Mouse (Mus musculus) forebrain, embryonic 10.5 days (tissue): ENCODE results near the gene Fbxl7. TPM values are rescaled to one million over a fixed set of nuclear protein-coding genes. Genes with fewer than 3 reads are reported as not detected.
A peak's percentile ranks its signal among the peaks of the same experiment; 100 is the strongest.

Experiments used
- DNase-seq: peaks from one replicate; pipeline ENCODE4 v3.0.0-alpha.2; 2017; ENCODE audit warnings: low spot score; ENCODE audit errors: extremely low spot score
- H3K27ac ChIP-seq: fragments of 300-500 bp; sonication (generic); 2 replicates; pipeline ENCODE4 v1.5.1; 2016; ENCODE audit warnings: mild to moderate bottlenecking
- H3K27me3 ChIP-seq: fragments of 300-500 bp; sonication (generic); 2 replicates; pipeline ENCODE4 v1.6.1; 2016; ENCODE audit warnings: mild to moderate bottlenecking; ENCODE audit not compliant: poor library complexity, severe bottlenecking
- H3K36me3 ChIP-seq: fragments of 300-500 bp; sonication (generic); replicated peaks from 2 replicates; pipeline ENCODE4 v1.6.1; 2016; ENCODE audit warnings: mild to moderate bottlenecking, moderate library complexity
- H3K4me1 ChIP-seq: fragments of 300-500 bp; sonication (generic); 2 replicates; pipeline ENCODE4 v1.6.1; 2016
- H3K4me3 ChIP-seq: fragments of 300-500 bp; sonication (generic); 2 replicates; pipeline ENCODE4 v1.5.1; 2016; ENCODE audit warnings: mild to moderate bottlenecking, moderate library complexity
- H3K9me3 ChIP-seq: fragments of 300-500 bp; sonication (generic); 2 replicates; pipeline ENCODE4 v1.6.1; 2016; ENCODE audit warnings: mild to moderate bottlenecking, moderate library complexity
- WGBS: fragments of 180-500 bp; shearing (Covaris S2); methylation state at CpG from one replicate; pipeline ENCODE4 v1.1.7; 2016; 5-methylcytosine and 5-hydroxymethylcytosine counted together
- polyA plus RNA-seq: library from polyadenylated mRNA; unstranded; fragments of >200 nt; fragmentation: Nextera tagmentation; extraction: Ambion mirVana; gene quantifications from 2 replicates; pipeline ENCODE4 v1.2.1, GENCODE M21; 2016

Fbxl7 gene
- 8.2 and 8.3 TPM in 2 replicates for polyA plus RNA-seq

DNA sequence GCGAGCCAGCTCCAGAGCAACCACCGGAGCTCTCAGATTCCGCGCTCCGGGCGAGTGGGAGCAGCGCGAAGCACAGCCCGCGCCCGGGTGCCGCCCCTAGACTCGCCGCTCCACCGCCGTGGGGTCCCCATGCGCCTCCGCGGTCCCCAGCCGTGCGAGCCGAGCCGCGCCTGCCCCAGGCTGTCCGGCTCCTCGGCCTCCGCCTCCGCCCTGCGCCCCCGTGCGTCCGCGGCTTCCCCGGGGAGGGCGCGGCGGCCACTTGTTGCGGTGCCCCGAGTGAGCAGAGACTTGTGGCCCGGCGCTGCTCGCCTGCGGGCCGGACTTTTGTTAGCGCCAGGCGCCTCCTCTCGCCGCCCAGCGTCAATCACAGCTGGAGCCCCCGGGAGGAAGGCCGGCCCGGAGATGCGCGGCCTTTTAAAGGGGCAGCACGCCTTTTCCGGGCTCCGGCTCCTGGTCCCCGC lies at the start of gene Fbxl7:
TSS of gene Fbxl7 (minus strand) at position 330 of the 461 bp plus-strand sequence.
- WGBS = under 1% methylated on average over 58 of the region's 58 CpGs
- Histone ChIP-seq H3K9me3 (no peaks in the 10 kb centered on the region), H3K4me1 (peaks cover 31% of the 10 kb centered on the region), H3K27me3 (peaks cover 10% of the 10 kb centered on the region), H3K4me3 (peak within 1 kb of the TSS; percentile 77), H3K27ac (peak within 1 kb of the TSS; percentile 95), H3K36me3 (no peaks in the 10 kb centered on the region)
- DNase-seq = peak; percentile 85

DNA sequence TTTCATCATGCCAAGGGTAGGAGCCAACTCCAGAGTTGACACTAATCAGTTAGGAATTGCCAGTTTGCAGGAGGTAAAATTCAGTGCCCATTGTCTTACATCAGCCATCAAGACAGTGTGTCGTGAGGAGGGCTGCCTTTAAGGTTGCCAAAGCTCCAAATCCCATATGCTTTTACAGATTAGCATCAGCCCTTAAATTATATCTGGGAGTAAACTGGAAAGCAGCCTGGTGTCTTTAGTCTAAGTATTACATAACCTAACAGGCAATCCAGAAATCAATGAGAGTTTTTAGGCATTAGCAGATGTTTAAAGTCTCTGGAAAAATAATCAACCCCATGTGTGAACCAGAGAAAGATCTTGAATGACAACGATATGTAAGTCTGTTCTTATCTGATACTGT lies 26.6 kb upstream of the Fbxl7 start:
- no peak for DNase-seq
- no peaks in the 10 kb centered on the region for H3K36me3 ChIP-seq
- H3K27ac ChIP-seq = no peak overlapping the region
- H3K9me3 ChIP-seq = no peaks in the 10 kb centered on the region; the same call in 1 of the 2 replicates
- no peaks in the 10 kb centered on the region for H3K4me1 ChIP-seq
- H3K4me3 ChIP-seq = no peak overlapping the region
- WGBS = 81% methylated on average over 2 of the region's 2 CpGs
- H3K27me3 ChIP-seq = 0 out of 2 replicates have a peak, but pooled peaks cover 2% of the 10 kb centered on the region

DNA sequence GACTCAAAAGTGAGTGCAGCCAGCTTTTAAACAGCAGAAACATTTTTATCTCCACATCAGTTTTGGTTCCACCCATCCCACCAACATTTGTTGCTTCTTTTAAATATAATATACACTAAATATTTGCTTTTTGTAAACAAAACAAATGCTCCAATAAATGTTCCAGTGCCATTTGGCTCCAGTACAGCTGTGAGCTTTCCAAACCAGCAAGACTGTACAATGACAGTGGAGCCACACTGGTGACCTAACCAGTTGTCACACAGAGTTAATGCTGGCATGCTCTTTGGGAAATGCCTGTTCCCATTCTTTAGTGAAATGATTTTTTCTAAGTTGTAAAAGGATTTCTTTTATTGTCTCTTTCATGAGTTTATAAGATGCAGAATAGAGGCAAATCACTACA lies 18.0 kb upstream of the Fbxl7 start:
- H3K27ac ChIP-seq = no peak overlapping the region
- no peaks in the 10 kb centered on the region for H3K36me3 ChIP-seq
- no peak overlapping the region for H3K4me3 ChIP-seq
- peaks cover 3% of the 10 kb centered on the region for H3K9me3 ChIP-seq
- 0 out of 2 replicates have a peak, but pooled peaks cover 1% of the 10 kb centered on the region for H3K27me3 ChIP-seq
- no peak for DNase-seq
- H3K4me1 ChIP-seq = no peaks in the 10 kb centered on the region

DNA sequence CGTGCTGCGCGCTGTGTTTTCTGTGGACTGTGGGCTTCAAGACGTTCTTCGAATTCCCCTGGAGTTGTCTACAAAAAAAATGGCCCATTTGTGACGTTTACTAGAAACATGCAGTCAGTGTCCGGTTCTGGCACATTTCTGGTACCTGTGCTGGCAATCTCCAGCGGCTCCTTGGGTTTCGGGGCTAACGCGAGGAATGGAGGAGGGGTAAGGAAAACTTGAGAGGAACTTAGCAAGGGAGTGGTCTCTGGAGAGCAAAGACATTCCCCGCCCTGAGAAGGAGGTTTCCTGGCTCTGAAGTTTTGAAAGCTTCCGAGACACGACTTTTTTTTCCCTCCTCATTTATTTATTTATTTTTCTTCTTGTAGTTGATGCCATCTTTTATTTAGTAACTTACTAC lies 381 bp upstream of the Fbxl7 start:
- peak overlapping the region; percentile 95 for H3K27ac ChIP-seq
- H3K27me3 ChIP-seq = peaks cover 10% of the 10 kb centered on the region
- no peaks in the 10 kb centered on the region for H3K36me3 ChIP-seq
- DNase-seq = no peak
- H3K4me1 ChIP-seq = peaks cover 28% of the 10 kb centered on the region
- peak overlapping the region; percentile 77 for H3K4me3 ChIP-seq
- WGBS = under 1% methylated on average over 14 of the region's 14 CpGs
- no peaks in the 10 kb centered on the region for H3K9me3 ChIP-seq

DNA sequence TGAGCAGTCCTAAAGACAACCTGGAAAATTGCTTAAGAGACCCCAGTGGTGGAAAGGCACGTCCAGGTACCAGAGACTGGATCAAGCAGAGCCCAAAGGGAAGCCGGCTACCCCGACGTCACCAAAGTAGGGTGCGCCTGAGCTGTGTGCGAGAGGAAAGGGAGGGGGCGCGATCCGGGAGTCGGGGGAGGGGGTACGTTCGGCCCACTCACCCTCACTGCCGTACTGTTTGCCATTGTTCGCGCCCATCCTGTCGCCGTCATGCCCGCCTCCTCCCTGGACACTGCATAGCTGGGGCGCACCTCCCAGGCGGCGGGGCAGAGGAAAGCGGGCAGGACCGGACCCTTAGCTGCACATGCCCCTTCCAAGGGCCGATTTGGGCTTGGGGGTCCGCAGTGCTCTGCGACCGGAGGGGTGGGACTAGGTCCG lies 565 bp downstream of the Fbxl7 start:
- WGBS = under 1% methylated on average over 28 of the region's 28 CpGs
- Histone ChIP-seq H3K9me3 (no peaks in the 10 kb centered on the region), H3K27me3 (peaks cover 10% of the 10 kb centered on the region), H3K4me1 (peaks cover 33% of the 10 kb centered on the region), H3K4me3 (peak overlapping the region; percentile 77), H3K36me3 (no peaks in the 10 kb centered on the region), H3K27ac (peak overlapping the region; percentile 95)
- DNase-seq = peak; percentile 55

DNA sequence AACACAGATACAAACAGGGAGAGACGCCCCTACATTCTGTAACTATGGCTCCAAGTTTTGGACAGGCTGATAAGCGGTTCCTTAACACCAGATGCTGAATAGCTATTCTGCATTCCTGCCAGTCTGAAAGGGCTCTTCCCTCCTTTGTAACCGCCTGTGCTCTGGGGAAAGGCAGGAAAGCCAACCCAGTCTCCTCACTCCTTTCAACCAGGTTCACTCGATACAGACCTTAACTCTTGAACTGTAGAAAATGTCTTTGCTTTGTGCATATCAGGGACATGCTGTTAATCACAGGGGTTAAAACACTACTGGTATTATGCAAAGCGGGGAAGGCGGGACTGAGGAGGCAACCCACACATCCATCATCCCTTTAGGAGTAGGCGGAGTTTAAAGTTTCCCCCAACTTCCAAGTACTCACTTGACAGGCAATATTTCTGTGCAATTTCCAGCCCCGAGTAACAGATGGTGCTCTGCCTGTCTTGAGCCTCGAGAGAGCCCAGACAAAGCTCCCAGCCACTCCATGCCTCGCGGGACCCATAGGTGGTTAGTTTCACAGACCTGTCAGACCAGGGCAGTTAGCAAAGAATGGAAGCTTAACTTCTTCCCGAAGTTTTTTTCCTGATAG lies 1.2 kb downstream of the Fbxl7 start:
- Histone ChIP-seq H3K27me3 (peaks cover 10% of the 10 kb centered on the region), H3K9me3 (no peaks in the 10 kb centered on the region), H3K4me1 (peaks cover 33% of the 10 kb centered on the region), H3K36me3 (no peaks in the 10 kb centered on the region), H3K27ac (peak overlapping the region; percentile 95), H3K4me3 (peak overlapping the region; percentile 77)
- peak; percentile 26 for DNase-seq
- WGBS = 3% methylated on average over 12 of the region's 12 CpGs

DNA sequence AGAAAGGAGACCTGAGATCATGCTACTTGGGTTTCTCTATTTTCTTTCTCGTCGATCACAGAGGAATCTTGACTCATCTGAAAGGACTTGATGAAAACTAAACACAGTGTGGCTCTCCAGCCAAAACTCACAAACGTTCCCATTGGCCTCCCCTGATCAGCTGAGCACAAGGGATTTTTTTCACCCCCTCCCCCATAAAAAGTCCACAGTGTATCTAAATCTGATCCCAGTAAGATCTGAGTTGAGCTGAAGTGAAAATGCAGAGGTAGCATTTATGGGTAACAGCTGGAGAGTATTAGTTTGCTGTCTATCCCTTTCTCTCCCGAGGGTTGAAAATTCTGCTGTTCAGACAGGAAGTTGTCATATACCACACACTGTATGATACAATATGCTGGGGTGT lies 2.2 kb downstream of the Fbxl7 start:
- Histone ChIP-seq H3K4me1 (peaks cover 33% of the 10 kb centered on the region), H3K27ac (no peak overlapping the region), H3K27me3 (peaks cover 10% of the 10 kb centered on the region), H3K4me3 (peak overlapping the region; percentile 77; the same call in 1 of the 2 replicates), H3K9me3 (no peaks in the 10 kb centered on the region), H3K36me3 (no peaks in the 10 kb centered on the region)
- 63% methylated on average over 4 of the region's 4 CpGs for WGBS
- no peak for DNase-seq

DNA sequence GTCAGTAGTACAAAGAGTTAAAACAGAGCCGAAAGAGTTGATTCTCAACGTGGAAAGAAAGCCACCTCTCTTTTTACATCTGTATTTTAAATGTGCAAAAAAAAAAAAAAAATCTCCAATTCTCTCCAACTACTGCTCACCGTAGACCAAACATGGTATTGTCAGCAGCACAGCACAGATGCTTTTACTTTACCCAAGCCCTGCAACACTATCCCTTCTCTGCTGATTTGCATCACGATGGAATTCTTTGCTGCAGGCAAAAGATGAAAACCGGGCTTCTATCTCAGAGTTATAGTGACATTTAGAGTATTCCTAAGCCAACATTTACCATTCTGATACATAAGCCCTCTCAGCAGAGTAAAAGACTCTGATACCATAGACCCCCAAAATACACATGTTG lies 5.4 kb downstream of the Fbxl7 start:
- no peak for DNase-seq
- Histone ChIP-seq H3K36me3 (no peaks in the 10 kb centered on the region), H3K27me3 (no peaks in the 10 kb centered on the region), H3K27ac (no peak overlapping the region), H3K9me3 (no peaks in the 10 kb centered on the region), H3K4me1 (peaks cover 41% of the 10 kb centered on the region), H3K4me3 (no peak overlapping the region)
- 66% methylated on average over 5 of the region's 5 CpGs for WGBS

DNA sequence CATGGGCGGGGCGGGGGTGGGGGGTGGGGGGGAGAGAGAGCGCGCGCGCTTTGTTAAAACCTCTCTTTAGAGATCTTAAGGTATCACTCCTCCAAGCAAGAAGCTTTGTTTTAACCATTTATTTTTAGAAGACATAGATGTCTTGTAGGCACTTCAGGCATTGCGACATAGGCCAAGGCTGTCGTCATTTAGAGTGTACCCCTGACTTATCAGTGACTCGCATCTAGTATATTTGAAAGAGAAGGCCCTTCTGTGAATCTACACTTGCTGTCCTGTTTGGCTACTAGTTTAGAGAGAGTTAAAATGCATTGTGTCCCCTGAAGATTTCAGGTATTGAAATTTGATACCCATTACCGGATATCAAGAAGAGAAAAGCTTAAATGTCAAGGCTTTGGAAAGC lies 7.2 kb downstream of the Fbxl7 start:
- no peaks in the 10 kb centered on the region for H3K9me3 ChIP-seq
- WGBS = 72% methylated on average over 10 of the region's 10 CpGs
- no peak for DNase-seq
- H3K36me3 ChIP-seq = no peaks in the 10 kb centered on the region
- H3K4me1 ChIP-seq = peaks cover 24% of the 10 kb centered on the region
- no peaks in the 10 kb centered on the region for H3K27me3 ChIP-seq
- H3K27ac ChIP-seq = no peak overlapping the region
- H3K4me3 ChIP-seq = no peak overlapping the region

DNA sequence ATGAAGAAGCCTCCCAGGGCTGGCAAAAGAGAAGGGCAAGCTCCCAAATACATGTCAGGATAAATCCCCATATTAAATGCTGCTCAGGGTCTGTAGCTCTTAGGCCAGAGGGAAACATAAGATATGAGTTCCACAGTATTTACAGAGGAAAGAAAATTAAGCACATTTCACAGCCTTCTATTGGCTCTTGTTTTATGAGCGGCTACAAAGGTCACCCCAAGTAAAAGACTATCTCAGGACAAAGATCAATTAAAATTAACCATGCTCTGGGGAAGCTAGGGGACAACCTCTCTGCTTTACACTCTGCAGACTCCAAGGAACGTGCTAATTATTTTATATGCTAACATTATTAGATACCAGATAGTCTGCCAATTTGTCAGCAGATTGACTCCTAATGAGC lies 9.4 kb downstream of the Fbxl7 start:
- no peak overlapping the region for H3K27ac ChIP-seq
- DNase-seq = no peak
- H3K4me1 ChIP-seq = peaks cover 13% of the 10 kb centered on the region
- no peaks in the 10 kb centered on the region for H3K36me3 ChIP-seq
- H3K9me3 ChIP-seq = no peaks in the 10 kb centered on the region
- H3K27me3 ChIP-seq = no peaks in the 10 kb centered on the region
- 73% methylated on average over 2 of the region's 2 CpGs for WGBS
- no peak overlapping the region for H3K4me3 ChIP-seq

DNA sequence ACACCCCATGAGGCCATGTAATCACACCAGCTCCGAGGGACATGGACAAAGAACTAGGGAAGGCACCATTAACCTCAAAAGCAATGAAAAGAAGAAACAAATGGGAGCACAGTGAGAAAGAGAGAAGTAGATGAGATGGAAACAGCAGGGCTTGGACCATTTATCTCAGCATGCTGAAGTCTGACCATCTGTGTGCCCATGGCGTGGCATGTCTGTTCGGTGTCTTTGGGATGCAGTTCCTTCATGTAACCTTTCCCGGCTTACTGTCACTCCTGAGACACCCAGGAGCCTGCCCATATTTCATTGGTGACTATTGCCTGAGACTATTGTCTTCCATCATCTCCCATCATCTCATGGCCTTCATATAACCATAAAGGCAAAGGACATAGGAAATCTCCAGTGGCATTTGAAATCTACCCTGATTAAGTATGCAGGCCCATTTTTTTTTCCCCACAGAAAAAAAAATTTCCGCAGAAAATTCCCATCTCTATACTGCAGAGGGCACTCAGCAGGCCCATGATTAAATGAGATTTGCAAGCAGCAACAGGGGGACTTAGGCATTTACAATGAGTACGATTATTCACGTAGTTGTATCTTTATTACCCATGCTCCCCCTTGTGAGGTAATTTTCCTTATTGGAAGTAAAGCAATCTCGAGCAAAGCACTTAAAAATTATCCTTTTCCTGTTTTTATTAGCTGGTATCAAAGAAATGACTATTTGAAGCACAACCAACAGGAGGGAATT lies 15.0 kb downstream of the Fbxl7 start:
- WGBS = 84% methylated on average over 8 of the region's 8 CpGs
- peaks cover 6% of the 10 kb centered on the region; the same call in 1 of the 2 replicates for H3K4me1 ChIP-seq

DNA sequence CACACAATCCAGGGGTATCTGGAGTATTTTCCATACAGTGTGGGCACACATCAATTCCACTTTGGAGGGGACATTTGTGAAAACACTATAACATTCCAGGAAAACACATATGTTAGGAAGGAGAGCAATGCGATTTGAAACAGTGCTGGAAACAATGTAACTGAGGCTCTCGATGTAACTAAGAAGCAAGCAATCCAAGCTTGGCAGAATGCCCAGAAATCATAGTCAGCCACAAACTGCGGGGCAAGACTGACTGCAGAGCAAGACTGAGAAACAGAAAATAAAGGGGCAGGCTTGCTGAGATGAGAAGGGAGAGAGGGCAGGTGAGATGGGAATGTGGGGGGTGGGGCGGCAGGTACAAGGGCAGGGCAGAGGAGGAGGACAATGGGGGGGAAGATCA lies 19.7 kb downstream of the Fbxl7 start:
- no peaks in the 10 kb centered on the region for H3K36me3 ChIP-seq
- no peak overlapping the region for H3K27ac ChIP-seq

More for the DNA sequence above, 15.0 kb downstream of the Fbxl7 start:
- DNase-seq = no peak
- no peaks in the 10 kb centered on the region for H3K27me3 ChIP-seq
- H3K27ac ChIP-seq = no peak overlapping the region
- no peak overlapping the region for H3K4me3 ChIP-seq
- no peaks in the 10 kb centered on the region for H3K36me3 ChIP-seq
- H3K9me3 ChIP-seq = no peaks in the 10 kb centered on the region

DNA sequence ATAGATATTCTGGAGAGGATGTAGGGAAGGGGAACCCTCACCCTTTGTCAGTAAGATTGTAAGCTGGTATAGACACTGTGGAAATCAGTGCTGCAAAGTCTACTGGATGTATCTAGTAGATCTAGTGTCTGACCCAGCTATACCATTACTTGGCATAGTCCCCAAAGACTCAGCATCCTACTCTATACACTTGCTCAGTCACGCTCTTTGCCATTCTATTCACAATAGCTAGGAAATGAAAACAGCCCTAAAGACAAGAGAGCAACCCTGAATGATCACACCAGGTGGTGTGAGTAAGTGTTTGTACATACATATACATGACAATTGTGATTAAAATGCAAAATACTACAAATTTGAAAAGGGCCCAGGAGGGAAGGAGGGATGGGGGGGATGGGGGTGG lies 23.1 kb downstream of the Fbxl7 start:
- H3K36me3 ChIP-seq = no peaks in the 10 kb centered on the region
- no peak for DNase-seq
- no peak overlapping the region for H3K27ac ChIP-seq
- peaks cover 22% of the 10 kb centered on the region for H3K4me1 ChIP-seq
- H3K9me3 ChIP-seq = no peaks in the 10 kb centered on the region
- H3K27me3 ChIP-seq = peaks cover 4% of the 10 kb centered on the region; the same call in 1 of the 2 replicates
- WGBS = 71% methylated on average over 1 of the region's 1 CpGs
- H3K4me3 ChIP-seq = no peak overlapping the region

More for the DNA sequence above, 19.7 kb downstream of the Fbxl7 start:
- peaks cover 4% of the 10 kb centered on the region; the same call in 1 of the 2 replicates for H3K27me3 ChIP-seq
- no peak for DNase-seq
- H3K4me3 ChIP-seq = no peak overlapping the region
- peaks cover 22% of the 10 kb centered on the region for H3K4me1 ChIP-seq
- 83% methylated on average over 4 of the region's 4 CpGs for WGBS
- no peaks in the 10 kb centered on the region for H3K9me3 ChIP-seq
